Mouse (Mus musculus) CH12.LX (cell line): Measurements from ENCODE around the gene Cnfn.

Experiments
- CTCF ChIP-seq, 2 experiments: IDR thresholded peaks in 1 of 2; conservative IDR thresholded peaks in 1 of 2; 2 replicates each; pipeline ENCODE4 v1.5.1; 2011 to 2012; ENCODE audit warnings: low read depth in 2 of 2, low read length in 2 of 2, improper control_type of control experiment in 1 of 2, inconsistent platforms in 1 of 2, mild to moderate bottlenecking in 1 of 2, moderate library complexity in 1 of 2
- MEF2A ChIP-seq: IDR thresholded peaks from 2 replicates; pipeline ENCODE4 v1.6.1; 2014; ENCODE audit warnings: low read depth, mild to moderate bottlenecking, inconsistent platforms, low read length, improper control_type of control experiment, borderline replicate concordance
- NELFE ChIP-seq: IDR thresholded peaks from 2 replicates; pipeline ENCODE4 v1.6.1; 2011; ENCODE audit warnings: low read depth, low read length, improper control_type of control experiment
- POLR2A ChIP-seq: IDR thresholded peaks from 2 replicates; pipeline ENCODE4 v1.6.1; 2011; ENCODE audit warnings: low read depth, mild to moderate bottlenecking, improper control_type of control experiment, low read length
- TBP ChIP-seq: conservative IDR thresholded peaks from 2 replicates; pipeline ENCODE4 v1.6.1; 2011; ENCODE audit warnings: low read depth, low read length, improper control_type of control experiment
- USF1 ChIP-seq: IDR thresholded peaks from 2 replicates; pipeline ENCODE4 v1.6.1; 2014; ENCODE audit warnings: low read depth, mild to moderate bottlenecking, inconsistent platforms, low read length, improper control_type of control experiment
- USF2 ChIP-seq: conservative IDR thresholded peaks from 2 replicates; pipeline ENCODE4 v1.6.1; 2011; ENCODE audit warnings: low read depth, low read length, improper control_type of control experiment
- ZNF384 ChIP-seq: IDR thresholded peaks from 2 replicates; pipeline ENCODE4 v1.6.1; 2012; ENCODE audit warnings: low read depth, low read length, improper control_type of control experiment, inconsistent platforms

- TF ChIP-seq NELFE (no peak), CTCF (conservative IDR thresholded peaks at IDR 0.05 in 1 of 2, IDR thresholded peaks at IDR 0.05 in 1 of 2; ENCODE audit: low read depth in 2 of 2, low read length in 2 of 2) (no peak), USF1 (no peak), MEF2A (no peak), POLR2A (no peak), TBP (no peak), USF2 (no peak), ZNF384 (no peak)
Measured at GRCm38 (mm10) chr7:25387811-25388440, 18.4 kb upstream of the Cnfn start.
